Mouse (Mus musculus) lung, postnatal 0 days (tissue): ENCODE data around the gene Mapkapk3.

Experiments used
- CTCF ChIP-seq: IDR thresholded peaks from 2 replicates; pipeline ENCODE4 v1.5.1; 2016; ENCODE audit warnings: antibody characterized with exemption, mild to moderate bottlenecking
- EP300 ChIP-seq: IDR thresholded peaks from 2 replicates; pipeline ENCODE4 v1.6.1; 2016; ENCODE audit warnings: antibody characterized with exemption, mild to moderate bottlenecking, control low read depth

DNA sequence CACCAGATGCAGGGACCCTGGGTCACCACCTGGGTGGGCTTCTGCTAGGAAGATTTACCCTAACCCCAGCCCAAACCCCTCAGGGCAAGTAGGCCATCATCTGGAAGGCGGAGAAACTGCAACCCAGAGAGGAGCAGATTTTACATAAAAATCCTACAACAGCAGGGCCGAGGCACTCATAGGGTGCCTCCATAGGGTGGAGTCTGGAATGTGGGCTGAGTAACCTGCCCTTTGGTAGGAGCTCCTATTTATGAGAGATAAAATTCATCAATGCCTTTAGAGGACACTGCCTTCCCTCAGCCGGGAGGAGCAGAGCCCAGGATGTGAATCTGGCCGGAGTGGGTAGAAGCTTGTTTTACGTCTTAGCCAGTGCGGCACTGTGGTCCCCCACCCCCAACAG is 9.2 kb upstream of the Mapkapk3 start:
- TF ChIP-seq EP300 = no peak
- TF ChIP-seq CTCF = peak; percentile 33
